Mouse (Mus musculus): ENCODE data around the gene Nudt1. TPM values are rescaled to one million over a fixed set of nuclear protein-coding genes. Genes with fewer than 3 reads are reported as not detected.
"Not testable (repeated sequence)": the region's sequence is repeated elsewhere in the genome, so short reads cannot be mapped to it uniquely, and the experiment has no call there.

Gene Nudt1
- polyA plus RNA-seq, 1 experiment, result 18.9 TPM

GRCm38 (mm10) chr5:140338779-140339178, 17.3 kb downstream of the Nudt1 start:
- DNase-seq (ENCODE audit: low read depth, low spot score), result no peak
- WGBS, result 93% methylated on average over 4 of the region's 4 CpGs

- no peak for DNase-seq (ENCODE audit: low read depth, low spot score)
- WGBS, result 70% methylated on average over 3 of the region's 3 CpGs
These were observed 18.4 kb downstream of the Nudt1 start for GRCm38 (mm10) chr5:140339836-140340235.

- 71% methylated on average over 4 of the region's 4 CpGs for WGBS
- no peak for DNase-seq (ENCODE audit: low read depth, low spot score)
These were observed 21.4 kb downstream of the Nudt1 start for GRCm38 (mm10) chr5:140342880-140343279.

- no peak for DNase-seq (ENCODE audit: low read depth, low spot score)
- 84% methylated on average over 4 of the region's 4 CpGs for WGBS
These were observed 23.8 kb downstream of the Nudt1 start for GRCm38 (mm10) chr5:140345244-140345643.

GRCm38 (mm10) chr5:140346050-140346449, 24.6 kb downstream of the Nudt1 start:
- no peak for DNase-seq (ENCODE audit: low read depth, low spot score)
- 70% methylated on average over 1 of the region's 1 CpGs for WGBS

GRCm38 (mm10) chr5:140349882-140350281, 28.4 kb downstream of the Nudt1 start:
- WGBS, result 91% methylated on average over 9 of the region's 9 CpGs
- DNase-seq (ENCODE audit: low read depth, low spot score), result no peak

GRCm38 (mm10) chr5:140350731-140351497, 29.5 kb downstream of the Nudt1 start:
- 89% methylated on average over 8 of the region's 8 CpGs for WGBS
- no peak for DNase-seq (ENCODE audit: low read depth, low spot score)

GRCm38 (mm10) chr5:140352352-140352751, 30.9 kb downstream of the Nudt1 start:
- DNase-seq (ENCODE audit: low read depth, low spot score), result no peak
- WGBS, result 90% methylated on average over 6 of the region's 6 CpGs

- DNase-seq (ENCODE audit: low read depth, low spot score), result no peak
- 89% methylated on average over 11 of the region's 11 CpGs for WGBS
These were observed 34.5 kb downstream of the Nudt1 start for GRCm38 (mm10) chr5:140355934-140356333.

- no peak for DNase-seq (ENCODE audit: low read depth, low spot score)
- WGBS, result 82% methylated on average over 3 of the region's 3 CpGs
These were observed 36.0 kb downstream of the Nudt1 start for GRCm38 (mm10) chr5:140357466-140357865.

GRCm38 (mm10) chr5:140359930-140360674, 38.6 kb downstream of the Nudt1 start:
- no peak for DNase-seq (ENCODE audit: low read depth, low spot score)
- WGBS, result 67% methylated on average over 14 of the region's 14 CpGs

- no peak for DNase-seq (ENCODE audit: low read depth, low spot score)
- 88% methylated on average over 5 of the region's 5 CpGs for WGBS
These were observed 43.0 kb downstream of the Nudt1 start for GRCm38 (mm10) chr5:140364415-140364814.

GRCm38 (mm10) chr5:140368126-140368525, 46.7 kb downstream of the Nudt1 start:
- not testable (repeated sequence) for DNase-seq (ENCODE audit: low read depth, low spot score)
- WGBS, result 86% methylated on average over 2 of the region's 2 CpGs

GRCm38 (mm10) chr5:140368926-140369325, 47.5 kb downstream of the Nudt1 start:
- 78% methylated on average over 4 of the region's 4 CpGs for WGBS
- no peak for DNase-seq (ENCODE audit: low read depth, low spot score)

GRCm38 (mm10) chr5:140369466-140369865, 48.0 kb downstream of the Nudt1 start:
- DNase-seq (ENCODE audit: low read depth, low spot score), result no peak
- 50% methylated on average over 2 of the region's 2 CpGs for WGBS

GRCm38 (mm10) chr5:140370446-140371254, 49.2 kb downstream of the Nudt1 start:
- 66% methylated on average over 6 of the region's 6 CpGs for WGBS
- DNase-seq (ENCODE audit: low read depth, low spot score), result no peak

GRCm38 (mm10) chr5:140371671-140372070, 50.2 kb downstream of the Nudt1 start:
- no peak for DNase-seq (ENCODE audit: low read depth, low spot score)
- WGBS, result 77% methylated on average over 3 of the region's 3 CpGs

GRCm38 (mm10) chr5:140373711-140374110, 52.3 kb downstream of the Nudt1 start:
- no peak for DNase-seq (ENCODE audit: low read depth, low spot score)
- WGBS, result 59% methylated on average over 2 of the region's 2 CpGs

GRCm38 (mm10) chr5:140374226-140374625, 52.8 kb downstream of the Nudt1 start:
- DNase-seq (ENCODE audit: low read depth, low spot score), result no peak
- WGBS, result 62% methylated on average over 3 of the region's 3 CpGs

- WGBS, result 37% methylated on average over 4 of the region's 4 CpGs
- DNase-seq (ENCODE audit: low read depth, low spot score), result no peak
These were observed 53.9 kb downstream of the Nudt1 start for GRCm38 (mm10) chr5:140375249-140375829.
